Mouse (Mus musculus) neural tube, embryonic 10.5 days (tissue): Measurements from ENCODE around the gene Olfml2a.

ENCODE experiments used
- DNase-seq: peaks from one replicate; pipeline ENCODE4 v3.0.0-alpha.2; 2017; ENCODE audit warnings: low spot score; ENCODE audit errors: extremely low spot score

The Olfml2a gene

GRCm38 (mm10) chr2:38938007-38938406 is 6.2 kb downstream of the Olfml2a start:
- no peak for DNase-seq

GRCm38 (mm10) chr2:38939047-38939446 is 7.3 kb downstream of the Olfml2a start:
- DNase-seq = no peak

GRCm38 (mm10) chr2:38941426-38941825 is 9.6 kb downstream of the Olfml2a start:
- DNase-seq = no peak

- DNase-seq = no peak
These were observed 10.1 kb downstream of the Olfml2a start for GRCm38 (mm10) chr2:38941898-38942297.

GRCm38 (mm10) chr2:38943161-38943560 is 11.4 kb downstream of the Olfml2a start:
- DNase-seq = no peak

GRCm38 (mm10) chr2:38943977-38944376 is 12.2 kb downstream of the Olfml2a start:
- no peak for DNase-seq

- DNase-seq = no peak
These were observed 12.8 kb downstream of the Olfml2a start for GRCm38 (mm10) chr2:38944460-38945161.

- DNase-seq = no peak
These were observed 15.8 kb downstream of the Olfml2a start for GRCm38 (mm10) chr2:38947566-38947965.

- no peak for DNase-seq
These were observed 18.5 kb downstream of the Olfml2a start for GRCm38 (mm10) chr2:38950281-38950719.

- no peak for DNase-seq
These were observed 21.5 kb downstream of the Olfml2a start for GRCm38 (mm10) chr2:38953152-38953883.

- no peak for DNase-seq
These were observed 24.3 kb downstream of the Olfml2a start for GRCm38 (mm10) chr2:38956062-38956461.

- no peak for DNase-seq
These were observed 26.0 kb downstream of the Olfml2a start for GRCm38 (mm10) chr2:38957671-38958223.

- peak; percentile 30 for DNase-seq
These were observed 32.4 kb downstream of the Olfml2a start for GRCm38 (mm10) chr2:38964198-38964597.

- DNase-seq = no peak
These were observed 37.9 kb downstream of the Olfml2a start for GRCm38 (mm10) chr2:38969650-38970049.

- DNase-seq = no peak
These were observed 38.3 kb downstream of the Olfml2a start for GRCm38 (mm10) chr2:38970057-38970456.

- no peak for DNase-seq
These were observed 41.4 kb downstream of the Olfml2a start for GRCm38 (mm10) chr2:38973223-38973622.

- DNase-seq = no peak
These were observed 41.9 kb downstream of the Olfml2a start for GRCm38 (mm10) chr2:38973701-38974100.

- no peak for DNase-seq
These were observed 42.4 kb downstream of the Olfml2a start for GRCm38 (mm10) chr2:38974171-38974570.

GRCm38 (mm10) chr2:38975181-38975580 is 43.4 kb downstream of the Olfml2a start:
- DNase-seq = no peak

- no peak for DNase-seq
These were observed 44.4 kb downstream of the Olfml2a start for GRCm38 (mm10) chr2:38975941-38976805.

GRCm38 (mm10) chr2:38977837-38978236 is 46.1 kb downstream of the Olfml2a start:
- no peak for DNase-seq
